Mouse (Mus musculus) CD4-positive, CD25-positive, alpha-beta regulatory T cell, adult 9 weeks (primary cell): Measurements from ENCODE around the gene Pdgfc. TPM values are rescaled to one million over a fixed set of nuclear protein-coding genes. Genes with fewer than 3 reads are reported as not detected.

Experiments used
- polyA plus RNA-seq: library from polyadenylated mRNA; unstranded; fragments of 100-300 nt; shearing (Covaris generic); gene quantifications from one replicate; pipeline ENCODE4 v1.2.1, GENCODE M21; 2017

Gene Pdgfc
- not detected for polyA plus RNA-seq

DNA sequence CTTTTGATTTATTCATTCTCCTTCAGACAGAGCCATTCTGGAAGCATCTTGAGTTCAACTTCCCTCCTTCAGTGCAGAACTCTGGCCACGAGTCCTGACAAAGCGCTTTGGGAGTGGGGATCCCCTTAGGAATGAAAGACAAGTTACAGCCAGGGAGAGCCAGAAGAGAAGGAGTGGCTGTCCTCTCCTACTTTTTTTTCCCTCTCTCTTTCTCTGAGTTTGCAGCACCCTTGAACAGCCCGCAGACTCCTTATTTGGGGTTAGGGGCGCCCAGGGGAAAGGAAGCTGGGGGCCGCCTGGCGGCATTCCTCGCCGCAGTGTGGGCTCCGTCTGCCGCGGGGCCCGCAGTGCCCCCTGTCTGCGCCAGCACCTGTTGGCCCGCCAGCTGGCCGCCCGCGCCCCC, at the start of gene Pdgfc:
TSS of gene Pdgfc (plus strand) at position 266 of the 403 bp plus-strand sequence.

Other genes with a start within 250 kb of the Pdgfc start
- not detected for gene Gria2, start 233.6 kb upstream of the Pdgfc start, polyA plus RNA-seq
- not detected for gene Glrb, start 122.8 kb upstream of the Pdgfc start, polyA plus RNA-seq